Mouse (Mus musculus): ENCODE results near the gene Scamp4.
"Not testable (repeated sequence)": the region's sequence is repeated elsewhere in the genome, so short reads cannot be mapped to it uniquely, and the experiment has no call there.

Scamp4 gene

DNA sequence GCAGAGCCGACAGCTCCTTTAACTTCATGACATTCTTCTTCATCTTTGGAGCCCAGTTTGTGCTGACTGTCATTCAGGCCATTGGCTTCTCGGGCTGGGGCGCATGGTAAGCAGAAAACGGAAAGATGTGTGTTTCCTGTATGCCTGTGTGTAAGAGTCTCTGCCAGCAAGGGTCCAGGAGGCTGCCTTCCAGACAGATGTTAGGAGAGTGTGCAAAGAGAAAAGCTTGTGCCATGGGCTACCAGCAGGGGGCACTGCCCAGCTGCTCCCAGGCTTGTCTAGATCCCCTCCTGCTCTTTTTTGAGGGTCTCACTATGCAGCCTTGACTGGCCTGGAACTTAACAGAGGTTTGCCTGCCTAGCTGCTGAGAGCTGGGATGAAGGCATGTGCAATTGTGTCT is 8.4 kb downstream of the Scamp4 start:
- DNase-seq, result peak; percentile 87

DNA sequence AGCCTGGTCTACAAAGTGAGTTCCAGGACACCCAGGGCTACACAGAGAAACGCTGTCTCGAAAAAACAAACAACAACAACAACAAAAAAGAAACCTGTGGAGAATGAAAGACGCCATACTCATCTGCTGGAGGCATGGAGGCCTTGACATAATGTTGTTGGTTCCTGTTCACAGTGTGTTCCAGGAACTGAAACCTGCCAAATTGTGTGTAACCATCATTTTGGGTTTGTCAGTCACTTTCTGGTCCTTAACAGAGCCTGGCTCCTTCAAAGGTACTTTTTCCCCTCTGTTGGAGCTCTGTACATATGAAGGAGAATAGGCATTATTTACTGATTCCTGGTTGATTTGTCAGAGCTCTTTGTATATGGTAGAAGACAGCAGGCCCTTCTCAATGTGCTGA is 9.2 kb downstream of the Scamp4 start:
- DNase-seq, result no peak

DNA sequence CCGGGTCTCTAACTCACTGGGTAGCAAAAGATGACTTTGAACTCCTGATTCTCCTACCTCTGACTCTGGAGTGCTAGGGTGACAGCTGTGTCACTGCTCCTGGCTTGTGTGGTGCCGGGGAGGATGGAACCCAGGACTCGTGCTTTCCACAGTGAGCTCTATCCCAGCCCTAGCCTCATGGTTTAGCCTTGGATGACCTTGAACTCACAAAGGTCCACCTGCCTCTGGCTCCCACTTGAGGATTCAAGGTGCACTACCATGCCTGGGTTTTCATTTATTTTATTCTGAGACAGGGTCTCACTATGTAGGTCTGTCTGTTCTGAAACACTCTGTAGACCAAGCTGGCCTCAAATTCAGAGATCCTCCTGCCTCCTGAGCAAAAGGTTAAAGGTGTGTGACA is 11.1 kb downstream of the Scamp4 start:
- DNase-seq, result no peak

DNA sequence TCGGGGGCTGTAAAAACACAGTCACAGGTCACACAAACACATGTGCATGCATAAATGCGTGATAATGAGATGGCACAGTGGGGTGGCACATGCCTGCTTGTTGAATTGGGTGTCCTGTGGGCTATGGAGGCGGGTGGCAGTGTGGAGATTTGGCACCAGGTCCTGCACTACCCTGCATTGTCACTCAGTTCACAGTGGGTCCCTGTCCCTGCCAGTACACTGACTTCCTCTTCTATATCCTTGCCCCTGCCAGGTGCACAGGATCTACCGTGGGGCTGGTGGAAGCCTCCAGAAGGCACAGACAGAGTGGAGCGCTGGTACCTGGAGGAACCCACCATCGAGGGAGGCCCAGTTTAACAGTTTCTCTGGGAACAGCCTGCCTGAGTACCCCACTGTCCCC is 11.7 kb downstream of the Scamp4 start:
- peak; percentile 52 for DNase-seq

DNA sequence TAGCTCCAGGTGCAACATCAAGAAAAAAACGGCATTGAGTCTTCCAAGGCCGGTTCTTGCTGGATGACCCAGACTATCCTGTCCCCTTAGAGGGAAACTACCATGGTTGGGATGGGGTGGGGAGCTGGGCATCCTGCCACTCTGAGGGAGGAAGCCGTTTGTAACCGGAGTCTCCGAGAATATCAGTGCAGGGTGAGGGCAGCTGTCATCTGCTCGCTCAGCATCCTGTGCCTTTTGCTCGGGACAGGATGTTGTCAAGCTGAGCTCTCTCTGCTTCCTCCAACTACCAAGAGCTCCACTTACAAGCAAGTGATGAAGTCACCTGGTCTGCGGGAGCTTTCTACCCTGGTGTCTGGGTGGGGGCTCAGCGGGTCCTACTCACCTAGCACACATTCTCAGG is 15.5 kb downstream of the Scamp4 start:
- DNase-seq, result peak; percentile 80

DNA sequence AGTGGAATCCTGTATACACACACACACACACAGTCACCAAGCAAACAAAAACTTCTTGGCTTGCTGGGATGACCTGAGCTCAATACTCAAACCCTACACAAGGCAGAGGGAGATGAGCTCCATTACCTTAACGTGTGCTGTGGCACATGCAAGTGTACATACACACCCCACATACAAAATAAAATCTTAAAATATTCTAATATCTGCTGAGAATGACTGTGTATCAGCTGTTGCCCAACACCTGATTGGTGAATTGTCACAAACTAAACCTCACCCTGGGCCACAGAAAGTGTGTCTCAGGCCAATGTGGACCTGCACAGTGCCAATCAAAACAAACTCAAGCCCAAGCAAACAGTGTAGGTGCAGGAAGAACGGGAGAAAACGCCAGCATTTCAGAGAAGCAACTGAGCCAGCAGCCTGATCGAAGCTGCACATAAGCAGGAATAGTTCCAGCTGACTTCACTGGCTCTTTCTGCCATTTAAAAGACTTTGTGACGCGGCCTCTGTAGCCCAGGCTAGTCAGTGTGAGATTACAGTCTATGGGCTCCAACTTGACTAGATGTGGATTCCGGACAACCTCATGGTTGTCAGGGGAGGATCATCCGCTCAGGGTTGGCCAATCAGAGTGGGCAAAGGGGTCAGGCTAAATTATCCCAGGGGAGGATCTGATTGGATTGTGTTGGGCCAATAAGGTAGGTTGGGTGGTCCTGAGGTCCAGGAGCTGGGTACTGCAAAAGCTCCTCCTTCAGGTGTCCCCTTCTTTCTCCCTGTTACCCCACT is 17.0 kb downstream of the Scamp4 start:
- DNase-seq, result no peak

DNA sequence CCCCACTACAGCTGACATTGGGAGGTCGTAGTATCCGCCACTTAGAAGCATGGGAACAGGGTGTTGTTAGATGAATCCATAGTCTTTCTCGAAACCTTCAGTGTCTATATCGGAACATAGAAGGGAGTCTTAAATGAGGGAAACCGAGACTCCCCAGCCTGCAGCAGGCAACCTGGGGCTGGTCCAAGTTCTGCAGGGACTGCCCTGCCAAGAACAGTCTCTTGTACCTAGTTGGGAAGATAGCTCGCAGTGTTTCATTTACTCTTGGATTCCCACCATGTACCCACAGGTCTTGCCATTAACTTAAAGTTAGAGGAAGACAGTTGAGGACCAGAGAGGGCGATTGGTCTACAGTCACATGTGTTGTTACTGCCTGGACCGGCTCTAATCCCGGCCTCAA is 17.7 kb downstream of the Scamp4 start:
- DNase-seq, result no peak

DNA sequence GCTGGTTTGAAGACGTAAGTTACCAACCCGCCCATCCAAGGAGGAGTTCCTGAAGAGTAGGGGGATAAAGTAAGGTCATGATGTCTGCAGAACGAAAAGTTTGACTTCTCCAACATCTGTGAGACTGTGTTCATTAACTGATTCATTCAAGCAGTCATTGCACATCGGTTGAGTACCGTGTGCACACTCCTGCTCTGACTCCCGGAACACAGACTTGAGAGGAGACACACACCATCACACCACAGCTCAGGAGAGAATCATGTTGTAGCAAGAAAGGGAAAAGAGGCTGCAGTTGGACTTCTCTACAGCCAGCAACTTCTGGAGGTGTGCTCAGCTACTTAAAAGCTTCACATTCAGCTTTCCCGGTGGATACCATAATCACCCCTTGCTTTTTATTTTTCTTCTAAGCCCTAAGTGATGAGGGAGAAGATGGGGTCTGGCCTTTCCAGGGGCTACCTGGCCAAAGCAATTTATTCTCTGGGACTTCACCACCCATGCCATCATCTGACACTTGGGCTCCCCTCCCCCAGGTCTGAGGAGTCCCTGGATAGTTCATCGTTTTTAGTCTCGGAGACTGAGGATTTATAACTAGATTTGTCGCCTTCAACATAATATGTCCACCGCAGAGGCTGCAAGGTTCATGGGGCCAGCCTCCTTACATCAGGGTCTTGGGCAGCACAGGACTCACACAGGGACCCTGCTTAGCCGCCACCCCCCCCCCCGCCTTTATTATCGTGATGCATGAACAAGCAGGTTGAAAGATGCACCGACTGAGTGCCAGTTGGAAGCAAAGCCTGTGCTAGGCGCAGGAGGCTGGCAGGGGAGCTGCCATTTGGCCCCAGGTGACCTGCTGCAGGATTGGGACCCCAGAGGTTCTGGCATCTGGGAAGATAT is 18.4 kb downstream of the Scamp4 start:
- peak; percentile 26 for DNase-seq

DNA sequence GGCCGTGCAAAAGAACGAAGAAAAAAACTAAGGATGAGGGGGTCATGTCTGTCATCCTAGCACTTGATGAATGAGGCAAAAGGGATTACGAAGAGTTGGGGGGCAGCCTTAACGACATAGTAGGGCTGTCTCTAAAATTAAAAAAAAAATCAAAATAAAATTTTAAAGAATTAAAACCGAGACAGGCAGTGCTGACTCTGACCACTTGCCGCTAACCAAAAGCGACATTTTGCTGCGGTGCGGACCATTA is 18.9 kb downstream of the Scamp4 start:
- DNase-seq, result no peak

DNA sequence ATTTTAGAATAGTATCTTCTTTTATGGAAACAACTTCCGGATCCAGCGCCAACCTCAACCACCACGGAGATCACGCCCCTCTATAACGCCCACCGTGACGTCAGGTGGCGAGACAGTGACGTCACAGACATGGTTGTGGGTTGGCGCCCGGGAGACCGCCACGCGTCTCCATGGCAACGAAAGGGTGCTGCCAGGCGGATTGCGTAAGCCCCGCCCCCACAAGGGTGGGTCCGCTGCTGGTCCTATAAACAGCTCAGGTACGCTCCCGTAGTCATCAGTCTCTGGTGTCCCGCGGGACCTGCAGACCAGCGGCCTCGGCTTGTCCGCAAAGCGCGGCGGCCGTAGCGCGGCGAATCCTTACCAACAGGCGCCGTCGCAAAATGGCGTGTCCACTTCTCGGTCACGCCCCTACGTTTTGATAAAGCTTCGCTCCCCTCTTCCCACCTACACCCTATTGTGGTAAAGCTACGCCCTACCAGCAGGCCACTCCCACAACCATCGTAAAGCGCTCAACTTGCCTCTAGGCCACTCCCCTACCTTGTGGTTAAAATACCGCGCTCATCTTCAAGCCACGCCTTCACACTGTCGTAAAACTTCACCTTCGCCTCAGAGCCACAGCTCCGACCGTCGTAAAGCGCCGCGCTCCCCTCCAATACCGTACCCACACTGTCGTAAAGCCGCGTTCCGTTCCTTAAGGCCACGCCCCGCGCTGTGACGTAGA is 19.4 kb downstream of the Scamp4 start:
- peak; percentile 99 for DNase-seq

DNA sequence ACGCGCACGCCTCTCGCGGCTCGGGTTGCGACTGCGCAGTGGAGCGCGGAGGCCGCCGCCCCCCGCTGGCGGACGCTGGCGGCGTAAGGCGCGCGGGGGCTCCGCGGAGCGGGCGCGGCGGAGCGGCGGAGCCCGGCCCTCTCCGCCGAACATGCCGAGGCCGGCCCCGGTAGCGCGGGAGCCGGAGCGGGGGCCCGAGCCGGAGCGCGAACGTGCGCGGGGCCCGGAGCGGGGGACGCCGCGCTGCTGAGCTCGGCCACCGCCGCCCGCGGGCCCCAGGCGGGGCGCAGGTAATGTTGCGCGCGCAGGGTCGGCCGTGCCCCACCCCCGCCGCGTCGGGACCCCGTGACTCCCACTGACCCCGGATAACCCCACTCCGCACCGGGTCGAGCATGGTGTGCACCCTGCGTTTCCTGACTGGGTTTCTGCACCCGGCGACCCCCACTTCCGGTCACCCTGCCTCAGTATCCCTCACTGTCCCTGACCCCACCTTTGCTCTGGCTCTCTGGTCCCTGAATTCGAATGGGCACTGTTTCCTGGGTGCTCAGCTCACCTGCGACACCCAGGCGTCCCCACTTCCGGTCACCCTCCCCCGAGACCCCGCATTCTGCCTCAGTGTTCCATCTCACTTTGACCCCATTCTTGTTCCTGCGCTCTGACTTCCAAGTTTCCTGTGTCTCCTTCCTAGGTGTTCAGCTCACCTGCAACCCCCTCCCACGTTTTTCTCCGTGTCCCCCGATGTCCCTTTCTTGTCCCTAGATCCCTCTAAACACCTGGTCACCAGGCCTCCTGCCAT is 20.2 kb downstream of the Scamp4 start, which contains the start of gene Csnk1g2:
TSS of gene Csnk1g2 (plus strand) at position 178 of the 796 bp plus-strand sequence.
- peak; percentile 82 for DNase-seq

DNA sequence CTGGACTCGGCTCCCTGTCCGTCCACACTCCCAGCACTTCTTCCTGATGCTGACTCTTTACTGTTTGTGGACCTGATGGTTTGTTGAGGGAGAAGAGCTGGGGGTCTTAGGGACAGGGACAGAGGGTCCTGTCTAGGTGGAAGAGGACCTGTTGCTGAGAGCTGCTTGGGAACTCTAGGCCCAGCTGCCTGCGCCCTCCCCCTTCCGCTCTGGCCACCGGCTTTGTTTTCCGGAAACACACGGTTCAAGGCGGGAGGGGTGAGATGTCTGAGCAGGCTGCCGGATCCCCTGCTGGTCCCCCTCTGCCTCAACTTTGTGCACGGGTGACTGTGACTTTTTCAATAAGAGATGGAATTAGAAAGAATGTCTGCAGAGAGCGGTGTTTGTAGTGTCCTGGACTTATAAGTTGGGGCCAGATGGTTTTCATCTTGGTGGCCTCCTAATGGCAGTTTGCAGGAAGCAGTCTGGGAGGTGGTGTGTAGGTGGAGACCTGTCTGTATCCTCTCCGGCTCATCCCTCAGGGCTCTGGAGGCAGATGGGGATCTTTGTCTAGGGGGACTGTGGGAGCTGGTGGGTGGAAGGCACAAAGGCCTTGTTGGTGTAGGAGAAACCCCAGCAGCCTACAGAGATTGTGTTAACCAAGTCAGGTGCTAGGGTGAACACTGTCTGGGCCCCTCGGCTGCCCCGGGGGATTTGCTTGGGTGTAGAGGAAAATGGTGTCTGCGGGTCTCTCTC is 21.0 kb downstream of the Scamp4 start:
- peak; percentile 88 for DNase-seq

DNA sequence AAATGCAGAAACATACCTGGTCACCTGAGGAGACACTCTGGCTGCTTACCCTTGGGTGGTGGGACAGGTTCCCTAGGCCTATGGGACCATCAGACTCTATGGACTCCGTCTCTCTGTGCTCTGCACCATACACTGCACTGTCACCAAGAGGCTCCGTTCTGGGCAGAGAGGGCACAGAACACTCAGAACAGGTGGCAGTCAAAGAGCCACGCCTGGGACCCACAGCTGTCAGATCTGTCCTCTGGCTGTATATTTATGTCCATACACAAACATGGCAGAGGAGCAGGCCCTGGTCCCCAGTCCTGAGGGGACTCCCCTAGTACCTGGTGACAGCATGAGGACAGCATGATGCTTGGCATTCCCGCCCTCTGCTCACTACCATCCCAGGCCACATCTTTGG is 23.1 kb downstream of the Scamp4 start:
- DNase-seq, result no peak

DNA sequence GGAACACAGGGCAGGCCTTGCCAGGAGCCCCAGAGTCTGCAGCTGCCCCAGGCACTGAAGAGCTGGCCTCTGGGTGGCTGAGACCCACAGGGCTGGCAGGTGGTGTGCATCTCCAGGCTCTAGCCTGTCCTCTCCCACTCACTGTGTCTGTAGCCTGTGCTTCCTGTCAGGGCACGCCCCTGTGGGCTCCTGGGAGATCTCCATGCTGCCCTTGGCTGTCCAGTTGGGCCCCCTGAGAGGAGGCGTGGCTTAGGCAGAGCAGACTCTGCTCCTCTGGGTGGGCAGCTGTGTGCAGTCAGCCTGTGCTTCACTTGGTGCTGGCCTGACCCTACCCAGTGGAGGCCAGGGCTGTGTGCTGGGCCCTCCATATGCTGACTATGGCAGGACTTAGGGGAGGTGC is 25.0 kb downstream of the Scamp4 start:
- DNase-seq, result no peak

DNA sequence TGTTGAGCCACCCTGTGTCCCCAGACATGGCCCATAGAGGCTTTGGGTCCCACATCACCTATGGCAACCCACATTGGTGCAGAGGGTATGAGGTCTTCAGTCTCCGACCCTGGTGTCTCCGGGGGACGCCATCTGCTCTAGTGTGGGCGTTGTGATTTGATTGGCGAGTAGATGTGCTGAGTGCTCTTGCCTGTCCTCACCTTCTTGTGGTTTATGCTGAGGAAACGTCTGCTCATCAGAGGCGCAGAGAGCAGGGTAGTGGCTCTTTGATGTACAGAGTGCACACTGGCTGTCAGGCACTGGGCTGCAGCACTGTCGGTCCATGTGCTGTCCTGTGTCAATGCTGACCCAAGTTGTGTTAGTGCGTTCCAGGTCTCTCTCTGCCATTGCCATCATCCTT is 26.3 kb downstream of the Scamp4 start:
- DNase-seq, result no peak

DNA sequence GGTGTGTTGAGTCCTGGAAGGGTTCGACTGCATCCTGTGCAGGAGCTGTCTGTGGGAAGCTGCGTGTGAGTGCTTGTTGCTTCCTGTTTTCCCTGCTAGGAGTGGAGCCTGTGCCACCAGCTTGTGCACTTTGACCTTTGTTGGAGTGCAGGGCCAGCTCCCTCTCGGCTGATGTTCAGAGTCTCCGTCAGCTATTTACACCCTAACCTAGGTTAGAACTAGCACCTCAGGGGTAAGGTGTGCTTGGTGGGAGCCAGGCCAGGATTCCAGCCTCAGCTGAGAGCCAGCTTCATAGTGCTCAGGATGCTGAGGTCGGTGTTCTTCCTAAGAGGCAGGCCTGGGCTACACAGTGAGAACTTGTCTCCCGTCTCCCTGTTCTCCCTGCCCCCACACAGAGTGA is 32.7 kb downstream of the Scamp4 start:
- DNase-seq, result no peak

DNA sequence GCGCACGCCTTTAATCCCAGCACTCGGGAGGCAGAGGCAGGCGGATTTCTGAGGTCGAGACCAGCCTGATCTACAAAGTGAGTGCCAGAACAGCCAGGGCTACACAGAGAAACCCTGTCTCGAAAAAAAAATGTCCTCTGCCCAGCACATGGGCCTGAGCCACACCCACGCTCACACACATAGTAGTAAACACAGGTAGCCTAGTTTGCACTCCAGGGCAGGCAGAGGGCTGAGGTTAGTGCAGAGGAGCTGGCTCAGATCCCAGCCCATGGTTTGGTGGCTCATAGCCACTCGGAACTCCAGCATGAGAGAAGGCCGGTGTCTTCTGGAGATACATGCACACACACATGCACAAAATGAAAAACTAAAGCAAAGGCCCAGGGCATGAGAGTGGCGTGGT is 44.3 kb downstream of the Scamp4 start:
- DNase-seq, result no peak

DNA sequence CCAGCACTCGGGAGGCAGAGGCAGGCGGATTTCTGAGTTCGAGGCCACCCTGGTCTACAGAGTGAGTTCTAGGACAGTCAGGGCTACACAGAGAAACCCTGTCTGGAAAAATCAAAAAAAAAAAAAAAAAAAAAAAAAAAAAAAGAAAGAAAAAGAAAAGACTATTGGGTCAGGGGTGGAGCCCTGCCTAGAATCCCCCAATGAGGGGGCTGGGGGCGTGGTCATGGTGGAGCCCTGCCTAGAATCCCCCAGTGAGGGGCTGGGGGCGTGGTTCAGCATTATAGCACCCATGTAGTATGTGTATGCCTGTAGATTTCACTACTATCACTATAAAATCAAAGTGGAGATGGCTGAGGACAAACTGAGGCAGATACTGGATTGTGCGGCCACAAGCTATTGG is 47.2 kb downstream of the Scamp4 start:
- not testable (repeated sequence) for DNase-seq

DNA sequence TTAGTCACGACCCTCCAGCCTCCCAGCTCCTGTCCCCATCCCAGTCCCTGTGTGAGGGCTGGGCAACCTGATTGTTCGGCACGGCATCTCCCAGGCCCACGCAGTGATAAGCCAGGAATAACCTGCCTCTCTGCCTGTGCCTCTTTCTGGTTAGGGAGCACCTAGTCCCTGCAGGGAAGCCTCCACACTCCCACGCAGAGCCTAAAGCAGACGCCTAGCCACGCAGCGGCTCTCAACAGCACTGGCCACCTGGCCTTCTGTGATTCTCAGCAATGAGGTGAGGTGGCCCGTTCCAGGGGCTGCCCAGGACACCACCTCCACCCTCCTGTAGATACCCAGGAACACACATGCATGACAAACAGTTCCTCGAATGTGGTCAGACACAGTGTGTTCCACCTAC is 47.7 kb downstream of the Scamp4 start:
- DNase-seq, result no peak

DNA sequence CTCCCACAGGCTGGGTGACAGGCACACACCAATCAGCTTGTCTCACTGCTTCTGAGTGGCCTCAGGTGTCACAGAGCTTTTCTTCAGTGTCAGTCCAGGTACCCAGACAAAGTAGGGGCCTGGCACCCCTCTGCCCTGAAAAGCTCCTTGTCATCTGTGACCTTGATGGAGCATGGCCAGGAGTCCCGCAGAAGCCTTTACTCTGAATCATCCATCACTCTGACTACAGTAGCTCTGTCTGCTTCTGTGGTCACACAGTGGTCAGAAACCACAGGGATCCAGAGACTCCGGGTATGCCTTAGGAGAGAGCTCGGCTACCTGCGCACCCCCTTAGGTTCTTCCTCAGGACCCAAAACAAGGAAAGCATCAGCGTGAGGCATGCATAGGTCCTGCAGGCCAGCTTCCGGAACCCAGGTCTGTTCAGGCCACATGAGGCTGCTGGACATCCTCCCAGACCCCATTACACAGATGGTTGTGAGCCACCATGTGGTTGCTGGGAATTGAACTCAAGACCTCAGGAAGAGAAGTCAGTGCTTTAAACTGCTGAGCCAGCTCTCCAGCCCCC is 50.6 kb downstream of the Scamp4 start:
- no peak for DNase-seq

DNA sequence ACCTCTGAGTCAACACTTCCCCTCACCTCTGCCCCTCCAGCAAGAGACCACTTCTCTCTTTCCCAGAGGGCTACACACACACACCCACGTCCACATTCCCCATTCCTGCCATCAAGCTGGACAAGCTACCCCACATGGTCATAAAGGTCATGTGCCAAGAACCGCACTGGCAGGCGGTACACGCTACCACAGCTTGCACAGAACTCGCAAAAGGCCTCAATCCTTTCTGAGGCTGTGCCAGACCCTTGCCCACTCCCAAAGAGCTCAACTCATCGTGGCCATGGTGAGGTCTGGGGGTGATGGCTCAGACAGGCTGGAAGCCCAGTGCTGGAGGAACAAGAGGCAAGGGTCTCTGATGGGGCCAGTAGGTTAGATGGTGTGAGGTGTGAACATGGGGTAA is 52.2 kb downstream of the Scamp4 start:
- DNase-seq, result no peak

Measured in thymus, postnatal 25 days (tissue).